Mouse (Mus musculus): ENCODE data around the gene Ppm1b. TPM values are rescaled to one million over a fixed set of nuclear protein-coding genes. Genes with fewer than 3 reads are reported as not detected.

The Ppm1b gene
- 36.9 and 39.6 TPM in 2 replicates for polyA plus RNA-seq (2015; fragmentation: Nextera tagmentation; extraction: Ambion mirVana)

DNA sequence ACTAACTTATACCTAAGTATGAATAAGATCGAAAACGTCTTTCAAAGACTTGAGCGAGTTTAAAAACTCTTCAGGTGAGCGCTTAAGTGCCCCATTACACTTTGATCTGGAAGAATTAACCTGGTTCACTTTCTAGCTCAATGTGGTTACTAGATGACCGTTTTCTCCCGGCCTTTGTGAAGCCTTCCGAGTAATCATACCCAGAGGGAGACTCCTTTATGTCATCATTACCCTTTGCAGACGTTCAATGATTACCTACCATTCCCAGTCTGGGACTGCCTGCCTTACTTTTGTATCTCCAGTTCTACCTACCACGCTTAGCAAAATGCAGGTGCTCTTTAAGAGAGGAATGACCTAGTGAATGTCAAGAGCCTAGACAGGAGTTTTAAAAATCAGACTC, at the start of gene Ppm1b:
TSS of gene Ppm1b (plus strand) at position 301 of the 400 bp plus-strand sequence.
- peak within 1 kb of the TSS; percentile 92 for H3K27ac ChIP-seq (replicated peaks)
- peak within 1 kb of the TSS; percentile 44 for H3K4me3 ChIP-seq (ENCODE audit: low read depth, low read length)
- 0 out of 2 replicates have a peak, but pooled peaks cover 2% of the 10 kb centered on the region for H3K4me1 ChIP-seq (replicated peaks; ENCODE audit: control insufficient read depth, insufficient read depth)
- DNase-seq (ENCODE audit: low spot score) (no peak), ATAC-seq (ENCODE audit: low FRiP score, low TSS enrichment) (no peak)
- H3K27me3 ChIP-seq (ENCODE audit: control insufficient read depth, insufficient read depth, low read length) = no peaks in the 10 kb centered on the region
- peak within 1 kb of the TSS; percentile 64 for H3K4me2 ChIP-seq (replicated peaks; ENCODE audit: low read depth)
- TF ChIP-seq EP300 (optimal IDR thresholded peaks at IDR 0.05) (no peak), CTCF (IDR thresholded peaks at IDR 0.05; ENCODE audit: low read depth) (no peak)
- no peaks in the 10 kb centered on the region for H3K9me3 ChIP-seq (ENCODE audit: control insufficient read depth, low read length)
- no peaks in the 10 kb centered on the region for H3K36me3 ChIP-seq (ENCODE audit: control insufficient read depth, insufficient read depth, low read length)
- peak within 1 kb of the TSS; percentile 63 for H3K9ac ChIP-seq (ENCODE audit: low read length)
- 24% methylated on average over 9 of the region's 9 CpGs for WGBS

DNA sequence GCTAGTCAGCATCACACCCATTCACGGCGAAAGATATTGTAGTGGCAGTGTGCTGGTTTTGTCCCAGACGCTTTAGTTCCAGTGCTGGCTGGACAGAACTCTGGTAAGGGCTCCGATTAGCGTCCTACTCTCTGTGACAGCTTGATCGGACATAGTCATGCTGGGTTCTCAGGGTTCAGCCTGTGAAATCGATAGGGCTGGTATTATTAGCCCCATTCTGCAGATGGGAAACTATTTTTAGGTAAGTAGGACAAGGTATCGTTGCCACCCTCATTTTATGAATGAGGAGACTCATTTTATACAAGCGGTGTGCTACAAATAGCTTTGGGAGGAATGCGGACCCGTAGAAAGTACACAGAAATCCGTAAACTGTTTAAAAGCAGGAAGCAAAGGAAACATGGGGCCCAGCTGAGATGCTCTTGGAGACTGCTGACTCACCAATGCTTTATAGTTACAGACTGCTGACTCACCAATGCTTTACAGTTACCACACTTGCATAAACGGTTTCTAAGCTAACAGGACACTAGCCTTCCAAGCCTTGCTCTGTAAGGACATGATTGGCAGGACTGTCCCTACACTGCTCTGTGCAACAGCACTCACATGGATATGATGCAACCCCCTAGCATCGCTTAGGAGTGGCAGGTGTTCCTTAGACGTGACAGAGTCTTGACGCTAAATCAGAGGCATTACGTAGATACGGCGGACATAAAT, 34.7 kb upstream of the Ppm1b start:
- H3K27me3 ChIP-seq (ENCODE audit: control insufficient read depth, insufficient read depth, low read length) = no peaks in the 10 kb centered on the region
- ATAC-seq (ENCODE audit: low FRiP score, low TSS enrichment) (no peak), DNase-seq (ENCODE audit: low spot score) (no peak)
- no peaks in the 10 kb centered on the region for H3K9me3 ChIP-seq (ENCODE audit: control insufficient read depth, low read length)
- H3K9ac ChIP-seq (ENCODE audit: low read length) = no peak overlapping the region
- H3K36me3 ChIP-seq (ENCODE audit: control insufficient read depth, insufficient read depth, low read length) = no peaks in the 10 kb centered on the region
- WGBS = 81% methylated on average over 19 of the region's 19 CpGs
- no peaks in the 10 kb centered on the region for H3K4me1 ChIP-seq (replicated peaks; ENCODE audit: control insufficient read depth, insufficient read depth)
- H3K27ac ChIP-seq (replicated peaks) = no peak overlapping the region
- no peak overlapping the region for H3K4me2 ChIP-seq (replicated peaks; ENCODE audit: low read depth)
- TF ChIP-seq EP300 (optimal IDR thresholded peaks at IDR 0.05) (no peak), CTCF (IDR thresholded peaks at IDR 0.05; ENCODE audit: low read depth) (no peak)
- H3K4me3 ChIP-seq (ENCODE audit: low read depth, low read length) = no peak overlapping the region

DNA sequence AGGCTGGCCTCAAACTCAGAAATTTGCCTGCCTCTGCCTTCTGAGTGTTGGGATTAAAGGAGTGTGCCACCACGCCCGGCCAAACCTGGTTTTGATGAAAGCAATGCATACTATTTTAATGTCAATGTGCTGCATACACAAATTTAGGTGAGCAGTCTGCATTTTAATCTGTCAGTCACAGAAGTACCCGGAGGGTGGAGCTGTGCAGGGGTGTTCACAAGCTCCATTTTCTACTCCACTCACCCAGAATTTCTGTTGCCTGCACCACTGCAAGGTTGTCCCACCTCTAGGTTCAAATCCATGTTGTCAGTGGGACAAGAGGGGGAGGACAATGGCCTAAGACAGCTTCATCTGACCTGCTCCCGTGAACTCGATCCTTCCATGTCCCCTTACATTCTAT, 31.8 kb upstream of the Ppm1b start:
- DNase-seq (ENCODE audit: low spot score) = no peak
- Histone ChIP-seq H3K27me3 (ENCODE audit: control insufficient read depth, insufficient read depth, low read length) (no peaks in the 10 kb centered on the region), H3K4me1 (replicated peaks; ENCODE audit: control insufficient read depth, insufficient read depth) (no peaks in the 10 kb centered on the region), H3K4me2 (replicated peaks; ENCODE audit: low read depth) (no peak overlapping the region), H3K9ac (ENCODE audit: low read length) (no peak overlapping the region), H3K27ac (replicated peaks) (no peak overlapping the region), H3K9me3 (ENCODE audit: control insufficient read depth, low read length) (no peaks in the 10 kb centered on the region), H3K36me3 (ENCODE audit: control insufficient read depth, insufficient read depth, low read length) (no peaks in the 10 kb centered on the region), H3K4me3 (ENCODE audit: low read depth, low read length) (no peak overlapping the region)
- WGBS = 89% methylated on average over 5 of the region's 5 CpGs
- ATAC-seq (ENCODE audit: low FRiP score, low TSS enrichment) = no peak
- TF ChIP-seq CTCF (IDR thresholded peaks at IDR 0.05; ENCODE audit: low read depth) (no peak), EP300 (optimal IDR thresholded peaks at IDR 0.05) (no peak)

DNA sequence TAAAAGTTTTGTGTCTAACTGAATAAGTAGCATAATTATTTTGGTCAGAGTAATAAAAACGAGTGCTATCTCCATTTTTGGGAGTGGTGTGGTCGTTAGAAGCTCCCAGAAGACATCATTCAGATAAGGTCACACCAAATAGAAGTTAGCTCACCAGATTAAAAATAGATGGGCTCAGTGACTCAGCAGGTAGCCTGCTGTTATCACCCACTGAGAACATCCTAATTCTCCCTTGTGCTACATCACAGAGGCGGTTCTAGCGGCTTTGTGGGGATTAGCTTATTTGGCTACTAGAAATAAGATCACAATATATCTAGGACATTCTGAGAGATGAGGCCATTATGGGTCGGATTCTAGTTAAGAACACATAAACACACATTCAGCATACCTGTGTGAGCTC, 30.3 kb upstream of the Ppm1b start:
- ATAC-seq (ENCODE audit: low FRiP score, low TSS enrichment) (no peak), DNase-seq (ENCODE audit: low spot score) (no peak)
- 49% methylated on average over 5 of the region's 5 CpGs for WGBS
- no peak overlapping the region for H3K4me2 ChIP-seq (replicated peaks; ENCODE audit: low read depth)
- H3K27ac ChIP-seq (replicated peaks) = no peak overlapping the region
- no peaks in the 10 kb centered on the region for H3K27me3 ChIP-seq (ENCODE audit: control insufficient read depth, insufficient read depth, low read length)
- H3K4me3 ChIP-seq (ENCODE audit: low read depth, low read length) = no peak overlapping the region
- H3K9me3 ChIP-seq (ENCODE audit: control insufficient read depth, low read length) = no peaks in the 10 kb centered on the region
- TF ChIP-seq EP300 (optimal IDR thresholded peaks at IDR 0.05) (no peak), CTCF (IDR thresholded peaks at IDR 0.05; ENCODE audit: low read depth) (no peak)
- no peaks in the 10 kb centered on the region for H3K36me3 ChIP-seq (ENCODE audit: control insufficient read depth, insufficient read depth, low read length)
- H3K4me1 ChIP-seq (replicated peaks; ENCODE audit: control insufficient read depth, insufficient read depth) = no peaks in the 10 kb centered on the region
- H3K9ac ChIP-seq (ENCODE audit: low read length) = no peak overlapping the region

DNA sequence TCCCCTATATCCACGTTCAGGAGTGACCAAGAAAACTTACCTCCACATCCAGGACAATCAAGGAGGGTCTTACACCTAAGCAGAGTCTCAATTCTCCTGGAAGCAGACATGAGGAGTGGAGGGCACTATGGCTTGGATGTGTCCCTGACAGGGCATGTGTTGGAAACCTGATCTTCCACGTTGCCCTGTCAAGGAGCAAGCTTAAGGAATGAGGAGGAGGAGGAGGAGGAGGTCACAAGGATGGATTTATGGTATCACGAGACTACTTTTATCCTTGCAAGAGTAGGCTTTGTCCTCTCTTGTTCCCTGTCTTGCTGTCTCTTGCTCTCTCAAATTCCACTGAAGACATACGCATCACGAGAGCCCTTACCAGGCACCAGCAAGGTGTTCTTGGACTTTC, 29.0 kb upstream of the Ppm1b start:
- no peak overlapping the region for H3K27ac ChIP-seq (replicated peaks)
- no peak for ATAC-seq (ENCODE audit: low FRiP score, low TSS enrichment)
- H3K4me3 ChIP-seq (ENCODE audit: low read depth, low read length) = no peak overlapping the region
- H3K27me3 ChIP-seq (ENCODE audit: control insufficient read depth, insufficient read depth, low read length) = no peaks in the 10 kb centered on the region
- no peaks in the 10 kb centered on the region for H3K4me1 ChIP-seq (replicated peaks; ENCODE audit: control insufficient read depth, insufficient read depth)
- H3K4me2 ChIP-seq (replicated peaks; ENCODE audit: low read depth) = no peak overlapping the region
- no peak for TF ChIP-seq EP300 (optimal IDR thresholded peaks at IDR 0.05)
- no peak for TF ChIP-seq CTCF (IDR thresholded peaks at IDR 0.05; ENCODE audit: low read depth)
- 69% methylated on average over 5 of the region's 5 CpGs for WGBS
- H3K9ac ChIP-seq (ENCODE audit: low read length) = no peak overlapping the region
- H3K36me3 ChIP-seq (ENCODE audit: control insufficient read depth, insufficient read depth, low read length) = no peaks in the 10 kb centered on the region
- H3K9me3 ChIP-seq (ENCODE audit: control insufficient read depth, low read length) = no peaks in the 10 kb centered on the region
- DNase-seq (ENCODE audit: low spot score) = no peak

DNA sequence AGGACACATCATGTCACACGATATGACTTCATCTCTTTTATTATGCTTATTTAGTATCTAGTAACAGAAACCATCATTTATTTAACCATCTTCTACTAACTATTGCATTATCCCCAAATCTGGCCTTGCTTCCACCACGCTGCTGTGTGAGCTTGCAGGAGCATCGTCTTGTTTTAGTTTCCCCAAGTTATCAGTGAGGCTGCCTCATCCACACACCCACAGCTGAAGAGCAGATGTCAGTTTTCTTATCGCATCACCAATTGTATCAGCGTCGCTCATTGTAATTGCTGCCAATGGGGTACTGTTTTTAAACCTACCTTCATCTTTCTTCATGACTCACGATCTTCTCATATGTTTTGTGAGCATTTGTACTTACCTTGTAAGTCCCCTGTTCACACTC, 23.6 kb upstream of the Ppm1b start:
- 95% methylated on average over 7 of the region's 7 CpGs for WGBS
- Histone ChIP-seq H3K4me2 (replicated peaks; ENCODE audit: low read depth) (no peak overlapping the region), H3K4me1 (replicated peaks; ENCODE audit: control insufficient read depth, insufficient read depth) (no peaks in the 10 kb centered on the region), H3K27me3 (ENCODE audit: control insufficient read depth, insufficient read depth, low read length) (no peaks in the 10 kb centered on the region), H3K4me3 (ENCODE audit: low read depth, low read length) (no peak overlapping the region), H3K27ac (replicated peaks) (no peak overlapping the region), H3K9me3 (ENCODE audit: control insufficient read depth, low read length) (no peaks in the 10 kb centered on the region), H3K9ac (ENCODE audit: low read length) (no peak overlapping the region), H3K36me3 (ENCODE audit: control insufficient read depth, insufficient read depth, low read length) (no peaks in the 10 kb centered on the region)
- ATAC-seq (ENCODE audit: low FRiP score, low TSS enrichment) (no peak), DNase-seq (ENCODE audit: low spot score) (no peak)
- TF ChIP-seq CTCF (IDR thresholded peaks at IDR 0.05; ENCODE audit: low read depth) (no peak), EP300 (optimal IDR thresholded peaks at IDR 0.05) (no peak)
